Mouse (Mus musculus) forebrain, embryonic 11.5 days (tissue): ENCODE data around the gene Narf. TPM values are rescaled to one million over a fixed set of nuclear protein-coding genes. Genes with fewer than 3 reads are reported as not detected.
A peak's percentile ranks its signal among the peaks of the same experiment; 100 is the strongest.

Experiments
- ATAC-seq: fragments of 200-750 bp; cut with Nextera tagmentation; replicated peaks from 2 replicates; pipeline ENCODE4 v1.8.0; 2017; ENCODE audit warnings: moderate TSS enrichment; ENCODE audit not compliant: low FRiP score
- DNase-seq: peaks from one replicate; pipeline ENCODE4 v3.0.0-alpha.2; 2017; ENCODE audit warnings: low spot score
- H3K27ac ChIP-seq: fragments of 300-500 bp; sonication (generic); 2 replicates; pipeline ENCODE4 v1.5.1; 2014; ENCODE audit warnings: low read depth, low read length
- H3K27me3 ChIP-seq: fragments of 300-500 bp; sonication (generic); 2 replicates; pipeline ENCODE4 v1.6.1; 2014; ENCODE audit warnings: mild to moderate bottlenecking, low read length, mixed read lengths; ENCODE audit not compliant: control insufficient read depth, insufficient read depth
- H3K36me3 ChIP-seq: fragments of 300-500 bp; sonication (generic); 2 replicates; pipeline ENCODE4 v1.6.1; 2014; ENCODE audit warnings: mild to moderate bottlenecking, low read length, moderate library complexity, mixed read lengths; ENCODE audit not compliant: control insufficient read depth, insufficient read depth
- H3K4me1 ChIP-seq: fragments of 300-500 bp; sonication (generic); replicated peaks from 2 replicates; pipeline ENCODE4 v1.6.1; 2014; ENCODE audit warnings: low read length, mixed read lengths; ENCODE audit not compliant: control insufficient read depth, insufficient read depth
- H3K4me2 ChIP-seq: fragments of 300-500 bp; sonication (generic); 2 replicates; pipeline ENCODE4 v1.6.1; 2014; ENCODE audit warnings: low read depth, mild to moderate bottlenecking, low read length, moderate library complexity, mixed read lengths; ENCODE audit not compliant: severe bottlenecking
- H3K4me3 ChIP-seq: fragments of 300-500 bp; sonication (generic); 2 replicates; pipeline ENCODE4 v1.5.1; 2014; ENCODE audit warnings: low read depth, low read length
- H3K9ac ChIP-seq: fragments of 300-500 bp; sonication (generic); 2 replicates; pipeline ENCODE4 v1.6.1; 2014; ENCODE audit warnings: low read length
- H3K9me3 ChIP-seq: fragments of 300-500 bp; sonication (generic); 2 replicates; pipeline ENCODE4 v1.6.1; 2016; ENCODE audit warnings: low read length, mixed read lengths; ENCODE audit not compliant: control insufficient read depth
- WGBS: fragments of 180-500 bp; shearing (Covaris S2); extraction: QIAGEN DNeasy Blood & Tissue Kit; methylation state at CpG from one replicate; pipeline ENCODE4 v1.1.7; 2014; 5-methylcytosine and 5-hydroxymethylcytosine counted together
- polyA plus RNA-seq: library from polyadenylated mRNA; unstranded; fragments of >200 nt; fragmentation: Nextera tagmentation; extraction: Ambion mirVana; gene quantifications from 2 replicates; pipeline ENCODE4 v1.2.1, GENCODE M21; 2014

Narf gene
- polyA plus RNA-seq, 1 experiment from 2014 or later: 58.9 TPM

- WGBS: 0% methylated on average over 5 of the region's 5 CpGs
- H3K27me3 ChIP-seq: no peaks in the 10 kb centered on the region
- peak overlapping the region; percentile 70 for H3K4me2 ChIP-seq
- no peaks in the 10 kb centered on the region for H3K9me3 ChIP-seq
- peak overlapping the region; percentile 71 for H3K4me3 ChIP-seq
- H3K9ac ChIP-seq: peak overlapping the region; percentile 20
- H3K36me3 ChIP-seq: no peaks in the 10 kb centered on the region
- H3K4me1 ChIP-seq: 0 out of 2 replicates have a peak, but pooled peaks cover 2% of the 10 kb centered on the region
- no peak overlapping the region for H3K27ac ChIP-seq
- DNase-seq (no peak), ATAC-seq (no peak)
Measured at GRCm38 (mm10) chr11:121203859-121204160, 33.2 kb upstream of the Narf start.

DNA sequence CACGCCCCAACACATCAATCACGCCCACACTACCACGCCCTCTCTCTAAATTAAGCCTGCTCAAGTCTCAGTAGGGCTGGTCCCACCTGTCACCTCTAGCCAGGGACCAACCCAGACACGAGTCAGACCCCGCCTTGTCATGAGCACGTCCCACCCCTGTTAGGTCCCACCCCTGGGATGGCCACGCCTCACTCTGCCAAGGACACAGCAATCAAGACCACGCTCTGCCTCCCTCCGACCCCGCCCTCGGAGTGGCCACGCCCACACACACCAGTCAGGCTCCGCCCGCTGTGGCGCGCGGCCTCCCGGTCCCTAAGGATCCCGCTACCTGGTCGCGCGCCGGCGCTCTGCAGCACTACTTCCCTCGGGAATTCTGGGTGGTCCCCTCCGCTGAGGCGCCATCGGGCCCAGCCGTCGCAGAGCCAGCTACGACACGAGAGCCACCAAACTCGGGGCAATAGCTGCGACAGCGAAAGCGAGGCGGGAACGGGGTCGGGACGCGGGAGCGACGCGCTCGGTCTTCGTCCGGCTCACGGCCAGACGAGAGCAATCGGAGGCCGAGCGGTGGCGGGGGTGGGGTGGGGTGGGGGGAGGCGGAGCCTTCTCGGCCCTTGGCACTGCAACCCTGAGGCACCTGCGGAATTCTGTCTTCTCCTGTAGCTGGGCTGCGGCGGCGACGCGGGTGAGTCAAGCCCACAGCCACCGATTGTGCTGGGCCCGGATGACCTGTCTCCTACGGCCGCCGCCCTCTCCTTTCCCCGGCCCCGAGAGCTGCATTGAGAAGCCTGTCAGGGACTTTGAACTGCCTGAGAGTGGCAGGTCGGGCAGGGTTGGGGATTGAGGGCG lies 32.7 kb upstream of the Narf start, which contains the start of the genes Hexdc and Ogfod3:
Hexdc (plus strand) TSS at position 273 of the 846 bp plus-strand sequence.
Ogfod3 (minus strand) TSS at position 551 of the 846 bp plus-strand sequence.
- under 1% methylated on average over 68 of the region's 70 CpGs for WGBS

GRCm38 (mm10) chr11:121216831-121217230 lies 20.2 kb upstream of the Narf start:
- H3K27ac ChIP-seq: no peak overlapping the region
- no peak overlapping the region for H3K4me3 ChIP-seq
- no peak overlapping the region for H3K9ac ChIP-seq
- H3K4me2 ChIP-seq: no peak overlapping the region
- H3K36me3 ChIP-seq: no peaks in the 10 kb centered on the region
- WGBS: 89% methylated on average over 3 of the region's 3 CpGs
- no peaks in the 10 kb centered on the region for H3K27me3 ChIP-seq
- DNase-seq (no peak), ATAC-seq (no peak)
- no peaks in the 10 kb centered on the region for H3K4me1 ChIP-seq
- H3K9me3 ChIP-seq: no peaks in the 10 kb centered on the region

More for the DNA sequence above, 32.7 kb upstream of the Narf start, which contains the start of the genes Hexdc and Ogfod3:
- ATAC-seq (peak; percentile 97), DNase-seq (peak; percentile 99)
- peak within 1 kb of the TSS; percentile 71 for H3K4me3 ChIP-seq
- H3K9ac ChIP-seq: peak within 1 kb of the TSS; percentile 82
- H3K36me3 ChIP-seq: no peaks in the 10 kb centered on the region; the same call in 1 of the 2 replicates
- H3K4me2 ChIP-seq: peak within 1 kb of the TSS; percentile 70
- H3K27ac ChIP-seq: peak within 1 kb of the TSS; percentile 79; the same call in 1 of the 2 replicates
- no peaks in the 10 kb centered on the region for H3K9me3 ChIP-seq
- H3K4me1 ChIP-seq: 0 out of 2 replicates have a peak, but pooled peaks cover 2% of the 10 kb centered on the region
- no peaks in the 10 kb centered on the region for H3K27me3 ChIP-seq

DNA sequence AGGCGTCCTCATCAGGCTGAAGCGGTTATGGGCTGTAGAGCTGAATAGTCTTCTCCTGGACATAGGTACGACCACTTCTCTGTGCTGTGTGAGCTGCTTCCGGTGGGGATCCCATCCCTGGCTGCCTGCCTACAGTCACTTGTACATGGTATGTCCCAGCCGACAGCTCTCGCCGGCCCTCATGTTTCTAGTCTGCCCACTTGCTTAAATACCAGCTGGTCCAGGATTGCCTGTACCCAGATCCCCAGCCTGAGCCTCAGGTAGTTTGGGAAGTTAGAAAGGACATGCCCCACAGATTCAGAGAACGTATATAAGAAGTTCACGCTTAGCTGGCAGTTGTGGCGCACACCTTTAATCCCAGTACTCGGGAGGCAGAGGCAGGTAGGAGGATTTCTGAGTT lies 17.3 kb upstream of the Narf start:
- no peak overlapping the region for H3K9ac ChIP-seq
- peaks cover 3% of the 10 kb centered on the region; the same call in 1 of the 2 replicates for H3K36me3 ChIP-seq
- no peaks in the 10 kb centered on the region for H3K4me1 ChIP-seq
- ATAC-seq (no peak), DNase-seq (no peak)
- no peak overlapping the region for H3K27ac ChIP-seq
- H3K27me3 ChIP-seq: no peaks in the 10 kb centered on the region
- H3K4me3 ChIP-seq: no peak overlapping the region
- WGBS: 91% methylated on average over 11 of the region's 11 CpGs
- H3K9me3 ChIP-seq: no peaks in the 10 kb centered on the region
- H3K4me2 ChIP-seq: no peak overlapping the region

GRCm38 (mm10) chr11:121220771-121221170 lies 16.3 kb upstream of the Narf start:
- H3K27ac ChIP-seq: no peak overlapping the region
- no peak overlapping the region for H3K4me3 ChIP-seq
- H3K36me3 ChIP-seq: peaks cover 3% of the 10 kb centered on the region; the same call in 1 of the 2 replicates
- ATAC-seq: no peak
- H3K4me1 ChIP-seq: no peaks in the 10 kb centered on the region
- no peak overlapping the region for H3K4me2 ChIP-seq
- no peak overlapping the region for H3K9ac ChIP-seq
- H3K27me3 ChIP-seq: no peaks in the 10 kb centered on the region
- DNase-seq: no peak
- 92% methylated on average over 5 of the region's 5 CpGs for WGBS
- no peaks in the 10 kb centered on the region for H3K9me3 ChIP-seq

DNA sequence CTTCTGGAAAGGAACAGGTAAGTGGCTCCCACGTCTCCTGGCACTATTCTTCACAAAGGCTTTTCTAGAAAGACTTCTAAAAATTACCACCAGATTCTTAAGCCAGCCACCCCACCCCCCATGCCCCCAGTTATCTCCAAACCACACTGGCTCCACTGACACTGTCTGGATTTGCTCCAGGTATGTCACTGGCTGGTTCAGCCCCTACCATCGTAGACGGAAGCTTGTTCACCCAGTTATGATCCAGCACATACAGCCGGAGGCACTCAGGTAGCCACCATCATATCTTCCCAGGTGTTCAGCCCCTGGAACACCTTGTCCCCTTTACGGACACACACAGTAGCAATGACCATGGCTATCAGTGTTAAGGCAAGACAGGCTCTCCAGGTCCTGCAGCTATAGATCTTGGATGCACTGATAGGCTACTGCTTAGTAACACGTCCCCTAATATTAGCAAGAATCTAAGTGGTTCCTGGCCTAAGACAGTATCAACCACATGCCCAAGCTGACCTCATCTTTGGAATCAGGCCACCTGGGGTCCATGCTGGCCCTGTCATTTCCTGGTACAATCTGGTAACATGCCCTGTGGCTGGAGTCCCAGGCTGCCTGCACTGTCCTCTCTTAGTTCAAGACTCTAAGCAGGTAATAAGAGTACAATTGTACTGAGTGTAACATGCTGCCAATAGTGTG lies 15.6 kb upstream of the Narf start:
- ATAC-seq (no peak), DNase-seq (no peak)
- H3K27ac ChIP-seq: no peak overlapping the region
- no peaks in the 10 kb centered on the region for H3K4me1 ChIP-seq
- H3K9me3 ChIP-seq: no peaks in the 10 kb centered on the region
- H3K9ac ChIP-seq: no peak overlapping the region
- no peaks in the 10 kb centered on the region for H3K27me3 ChIP-seq
- H3K4me2 ChIP-seq: no peak overlapping the region
- H3K36me3 ChIP-seq: peaks cover 3% of the 10 kb centered on the region; the same call in 1 of the 2 replicates
- 89% methylated on average over 6 of the region's 6 CpGs for WGBS
- no peak overlapping the region for H3K4me3 ChIP-seq

- ATAC-seq (no peak; the same call in 1 of the 2 replicates), DNase-seq (no peak)
- Histone ChIP-seq H3K4me3 (peak overlapping the region; percentile 74), H3K36me3 (no peaks in the 10 kb centered on the region; the same call in 1 of the 2 replicates), H3K4me2 (peak overlapping the region; percentile 89), H3K9ac (peak overlapping the region; percentile 71), H3K27ac (no peak overlapping the region), H3K9me3 (no peaks in the 10 kb centered on the region), H3K27me3 (no peaks in the 10 kb centered on the region), H3K4me1 (peaks cover 5% of the 10 kb centered on the region; the same call in 1 of the 2 replicates)
- WGBS: 31% methylated on average over 21 of the region's 21 CpGs
Measured at GRCm38 (mm10) chr11:121228129-121229017, 8.7 kb upstream of the Narf start.

- WGBS: under 1% methylated on average over 23 of the region's 23 CpGs
- no peaks in the 10 kb centered on the region; the same call in 1 of the 2 replicates for H3K36me3 ChIP-seq
- ATAC-seq: peak; percentile 88
Measured at GRCm38 (mm10) chr11:121229018-121229439, 8.0 kb upstream of the Narf start, which contains the start of gene Cybc1. TSS of gene Cybc1 (minus strand) at chr11:121229322.

More at GRCm38 (mm10) chr11:121229018-121229439, 8.0 kb upstream of the Narf start, which contains the start of gene Cybc1:
- H3K4me1 ChIP-seq: peaks cover 5% of the 10 kb centered on the region; the same call in 1 of the 2 replicates
- peak within 1 kb of the TSS; percentile 71 for H3K9ac ChIP-seq
- H3K9me3 ChIP-seq: no peaks in the 10 kb centered on the region
- no peaks in the 10 kb centered on the region for H3K27me3 ChIP-seq
- H3K4me2 ChIP-seq: peak within 1 kb of the TSS; percentile 89
- no peak within 1 kb of the TSS for H3K27ac ChIP-seq
- H3K4me3 ChIP-seq: peak within 1 kb of the TSS; percentile 74
- DNase-seq: peak; percentile 71
